Mouse (Mus musculus) forebrain, postnatal 0 days (tissue): ENCODE data around the gene Abcg2. TPM values are rescaled to one million over a fixed set of nuclear protein-coding genes. Genes with fewer than 3 reads are reported as not detected.
"Not testable (repeated sequence)": the region's sequence is repeated elsewhere in the genome, so short reads cannot be mapped to it uniquely, and the experiment has no call there.

ENCODE experiments used
- ATAC-seq: fragments of 200-750 bp; cut with Nextera tagmentation; 2 replicates; pipeline ENCODE4 v1.8.0; 2017; ENCODE audit warnings: mild to moderate bottlenecking, moderate library complexity
- DNase-seq: peaks from one replicate; pipeline ENCODE4 v3.0.0-alpha.2; 2015
- H3K27ac ChIP-seq: fragments of 300-500 bp; sonication (generic); 2 replicates; pipeline ENCODE4 v1.5.1; 2014; ENCODE audit warnings: low read depth, mild to moderate bottlenecking, antibody characterized with exemption, low read length, moderate library complexity, mixed read lengths
- H3K27me3 ChIP-seq: fragments of 300-500 bp; sonication (generic); 2 replicates; pipeline ENCODE4 v1.6.1; 2014; ENCODE audit warnings: mild to moderate bottlenecking, low read length, mixed read lengths; ENCODE audit not compliant: insufficient read depth
- H3K36me3 ChIP-seq: fragments of 300-500 bp; sonication (generic); 2 replicates; pipeline ENCODE4 v1.6.1; 2014; ENCODE audit warnings: mild to moderate bottlenecking, moderate library complexity; ENCODE audit not compliant: insufficient read depth
- H3K4me1 ChIP-seq: fragments of 300-500 bp; sonication (generic); 2 replicates; pipeline ENCODE4 v1.6.1; 2014; ENCODE audit warnings: antibody characterized with exemption; ENCODE audit not compliant: insufficient read depth
- H3K4me2 ChIP-seq: fragments of 300-500 bp; sonication (generic); 2 replicates; pipeline ENCODE4 v1.6.1; 2014; ENCODE audit warnings: low read depth, mild to moderate bottlenecking, moderate library complexity
- H3K4me3 ChIP-seq: fragments of 300-500 bp; sonication (generic); 2 replicates; pipeline ENCODE4 v1.5.1; 2014; ENCODE audit warnings: low read depth, low read length, mixed read lengths
- H3K9ac ChIP-seq: fragments of 300-500 bp; sonication (generic); 2 replicates; pipeline ENCODE4 v1.6.1; 2014; ENCODE audit warnings: mild to moderate bottlenecking
- H3K9me3 ChIP-seq: fragments of 300-500 bp; sonication (generic); 2 replicates; pipeline ENCODE4 v1.6.1; 2016; ENCODE audit warnings: low read length
- CTCF ChIP-seq: sonication (generic); IDR thresholded peaks from 2 replicates; pipeline ENCODE4 v1.5.1; 2016; ENCODE audit warnings: antibody characterized with exemption, control low read depth, low read depth
- WGBS: fragments of 180-500 bp; shearing (Covaris S2); extraction: QIAGEN DNeasy Blood & Tissue Kit; methylation state at CpG from one replicate; pipeline ENCODE4 v1.1.7; 2014; 5-methylcytosine and 5-hydroxymethylcytosine counted together
- polyA plus RNA-seq: library from polyadenylated mRNA; unstranded; fragments of >200 nt; fragmentation: Nextera tagmentation; extraction: Ambion mirVana; gene quantifications from 2 replicates; pipeline ENCODE4 v1.2.1, GENCODE M21; 2015
- total RNA-seq: library from RNA; depleted of rRNA; stranded (reverse); fragments of >200 nt; gene quantifications from 2 replicates; pipeline ENCODE4 v1.2.3, GENCODE M21; 2014; rRNA removed

Abcg2 gene
- total RNA-seq (29.0 and 38.2 TPM in 2 replicates), polyA plus RNA-seq (25.2 and 27.4 TPM in 2 replicates)

GRCm38 (mm10) chr6:58584223-58584622 lies at the start of gene Abcg2:
Abcg2 (plus strand) TSS chr6:58584523.
- not testable (repeated sequence) for ATAC-seq

GRCm38 (mm10) chr6:58540263-58540662 lies 44.1 kb upstream of the Abcg2 start:
- not testable (repeated sequence) for H3K9me3 ChIP-seq, H3K4me3 ChIP-seq, H3K27me3 ChIP-seq, ATAC-seq, H3K4me2 ChIP-seq, H3K36me3 ChIP-seq, H3K4me1 ChIP-seq, DNase-seq, H3K27ac ChIP-seq, H3K9ac ChIP-seq
- WGBS = 71% methylated on average over 4 of the region's 4 CpGs

More at GRCm38 (mm10) chr6:58584223-58584622, at the start of gene Abcg2:
- 91% methylated on average over 3 of the region's 3 CpGs for WGBS
- H3K4me2 ChIP-seq, H3K9me3 ChIP-seq, H3K27ac ChIP-seq, DNase-seq, H3K9ac ChIP-seq, H3K27me3 ChIP-seq, H3K36me3 ChIP-seq, H3K4me1 ChIP-seq, H3K4me3 ChIP-seq: not testable (repeated sequence)

GRCm38 (mm10) chr6:58542852-58543251 lies 41.5 kb upstream of the Abcg2 start:
- not testable (repeated sequence) for H3K36me3 ChIP-seq, ATAC-seq, H3K4me2 ChIP-seq, H3K4me3 ChIP-seq, H3K9me3 ChIP-seq, H3K4me1 ChIP-seq, H3K27ac ChIP-seq, H3K27me3 ChIP-seq, H3K9ac ChIP-seq
- peak; percentile 49 for TF ChIP-seq CTCF
- DNase-seq = peak; percentile 30
- WGBS = 57% methylated on average over 8 of the region's 8 CpGs

- H3K4me2 ChIP-seq, H3K27me3 ChIP-seq, DNase-seq, H3K4me1 ChIP-seq, ATAC-seq, H3K4me3 ChIP-seq, H3K36me3 ChIP-seq, H3K9me3 ChIP-seq, H3K27ac ChIP-seq, H3K9ac ChIP-seq: not testable (repeated sequence)
- WGBS = 54% methylated on average over 2 of the region's 2 CpGs
Observed at GRCm38 (mm10) chr6:58544971-58545370, 39.4 kb upstream of the Abcg2 start.

- not testable (repeated sequence) for H3K4me3 ChIP-seq, H3K4me2 ChIP-seq, H3K9ac ChIP-seq, H3K4me1 ChIP-seq, H3K27ac ChIP-seq, H3K27me3 ChIP-seq, H3K36me3 ChIP-seq, H3K9me3 ChIP-seq
- 52% methylated on average over 5 of the region's 5 CpGs for WGBS
- peak; percentile 68 for DNase-seq
- ATAC-seq = peak; percentile 89
Observed at GRCm38 (mm10) chr6:58546050-58546449, 38.3 kb upstream of the Abcg2 start.

- Histone ChIP-seq H3K9me3 (no peaks in the 10 kb centered on the region), H3K4me3 (no peak overlapping the region), H3K4me2 (no peak overlapping the region), H3K4me1 (no peaks in the 10 kb centered on the region), H3K27ac (no peak overlapping the region), H3K36me3 (no peaks in the 10 kb centered on the region), H3K9ac (no peak overlapping the region), H3K27me3 (no peaks in the 10 kb centered on the region)
- DNase-seq (peak; percentile 79), ATAC-seq (no peak)
- peak; percentile 82 for TF ChIP-seq CTCF
- 6% methylated on average over 4 of the region's 4 CpGs for WGBS
Observed at GRCm38 (mm10) chr6:58546816-58547215, 37.5 kb upstream of the Abcg2 start.

GRCm38 (mm10) chr6:58553812-58554211 lies 30.5 kb upstream of the Abcg2 start:
- H3K36me3 ChIP-seq, H3K4me2 ChIP-seq, H3K4me1 ChIP-seq, H3K9ac ChIP-seq, H3K27me3 ChIP-seq, H3K4me3 ChIP-seq, H3K9me3 ChIP-seq, H3K27ac ChIP-seq, ATAC-seq, DNase-seq: not testable (repeated sequence)

- DNase-seq, H3K36me3 ChIP-seq, H3K9me3 ChIP-seq, H3K4me1 ChIP-seq, H3K27me3 ChIP-seq, ATAC-seq, H3K4me3 ChIP-seq, H3K9ac ChIP-seq, H3K27ac ChIP-seq, H3K4me2 ChIP-seq: not testable (repeated sequence)
- WGBS = 42% methylated on average over 3 of the region's 3 CpGs
Observed at GRCm38 (mm10) chr6:58593987-58594844, 9.9 kb downstream of the Abcg2 start.

GRCm38 (mm10) chr6:58595639-58596293 lies 11.4 kb downstream of the Abcg2 start:
- not testable (repeated sequence) for H3K27me3 ChIP-seq, H3K36me3 ChIP-seq, H3K9me3 ChIP-seq, H3K4me1 ChIP-seq, H3K27ac ChIP-seq, DNase-seq
- ATAC-seq = peak; percentile 27; the same call in 1 of the 2 replicates
- 3% methylated on average over 9 of the region's 9 CpGs for WGBS
- peak overlapping the region; percentile 28 for H3K4me3 ChIP-seq
- peak overlapping the region; percentile 45 for H3K4me2 ChIP-seq
- H3K9ac ChIP-seq = peak overlapping the region; percentile 26
